Mouse (Mus musculus): ENCODE data around the gene Wipf3. TPM values are rescaled to one million over a fixed set of nuclear protein-coding genes. Genes with fewer than 3 reads are reported as not detected.

The Wipf3 gene
- polyA plus RNA-seq (2016; fragmentation: Nextera tagmentation; extraction: Ambion mirVana) = 1.4 and 2.1 TPM in 2 replicates

DNA sequence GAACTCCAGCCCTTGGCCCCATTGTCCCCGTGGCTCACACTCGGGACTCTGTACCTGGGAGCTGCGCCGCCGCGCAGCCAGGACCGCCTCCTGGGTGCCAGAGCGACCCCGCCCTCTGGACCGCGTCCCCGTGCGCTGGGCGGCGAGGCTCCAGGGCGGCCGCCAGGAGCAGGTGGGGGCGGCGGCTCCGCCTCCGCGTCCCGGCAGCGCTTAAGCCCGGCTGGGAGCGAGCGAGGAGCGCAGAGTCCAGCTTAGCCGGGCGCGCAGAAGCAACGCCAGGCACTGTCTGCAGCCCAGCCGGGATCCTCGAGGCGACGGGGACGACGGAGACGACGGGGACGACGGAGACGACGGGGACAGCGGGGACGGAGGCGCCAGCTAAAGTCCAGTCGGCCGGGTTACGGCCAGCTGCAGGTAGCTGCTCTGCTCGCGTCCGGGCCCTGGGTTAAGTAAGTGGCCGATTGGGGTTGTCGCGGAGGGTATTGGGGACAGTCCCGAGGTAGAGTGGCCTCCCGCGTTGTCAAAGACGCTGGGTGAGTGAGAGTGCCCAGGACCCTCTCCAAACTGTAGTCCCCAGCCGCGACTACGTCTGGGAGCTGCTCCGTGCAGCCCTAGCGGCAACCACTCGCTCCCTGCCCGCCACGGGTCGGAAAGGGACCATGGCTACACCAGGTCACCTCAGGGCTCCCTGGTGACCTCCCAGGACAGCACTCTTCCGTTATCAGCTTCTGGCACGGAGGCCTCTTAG is at the start of gene Wipf3:
Gene Wipf3 (plus strand): TSS at position 157 of the 748 bp plus-strand sequence.
- under 1% methylated on average over 70 of the region's 71 CpGs for WGBS
- peak within 1 kb of the TSS; percentile 63 for H3K9ac ChIP-seq
- H3K4me3 ChIP-seq = peak within 1 kb of the TSS; percentile 53
- H3K36me3 ChIP-seq = no peaks in the 10 kb centered on the region
- H3K27me3 ChIP-seq (replicated peaks) = peaks cover 26% of the 10 kb centered on the region
- peaks cover 8% of the 10 kb centered on the region; the same call in 1 of the 2 replicates for H3K4me1 ChIP-seq
- H3K27ac ChIP-seq = no peak within 1 kb of the TSS
- H3K4me2 ChIP-seq (replicated peaks) = peak within 1 kb of the TSS; percentile 96
- H3K9me3 ChIP-seq = no peaks in the 10 kb centered on the region
- ATAC-seq (ENCODE audit: low FRiP score, low read depth) = peak; percentile 77

DNA sequence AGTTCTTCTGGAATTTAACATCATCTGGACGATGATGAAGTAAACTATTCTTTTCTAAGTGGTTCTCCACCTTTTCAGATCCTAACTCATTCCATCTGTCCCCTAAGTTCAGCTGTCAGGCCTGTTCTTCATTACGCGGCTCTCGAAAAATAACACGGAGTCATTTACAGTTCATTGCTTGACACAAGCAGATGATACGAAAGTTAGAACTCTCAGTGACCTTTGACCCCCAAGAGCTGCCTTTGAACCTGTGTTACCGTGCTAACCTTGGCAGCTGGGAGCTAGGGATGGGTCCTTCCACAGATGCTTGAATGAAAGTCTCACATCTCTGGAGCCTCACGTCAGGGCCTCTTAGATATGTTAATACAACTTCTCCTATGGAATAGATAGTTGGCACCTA is 46.8 kb upstream of the Wipf3 start:
- no peak overlapping the region for H3K4me3 ChIP-seq
- no peak overlapping the region for H3K27ac ChIP-seq
- peaks cover 6% of the 10 kb centered on the region; the same call in 1 of the 2 replicates for H3K4me1 ChIP-seq
- ATAC-seq (ENCODE audit: low FRiP score, low read depth) = no peak
- no peak overlapping the region for H3K4me2 ChIP-seq (replicated peaks)
- no peaks in the 10 kb centered on the region for H3K27me3 ChIP-seq (replicated peaks)
- 61% methylated on average over 8 of the region's 8 CpGs for WGBS
- no peaks in the 10 kb centered on the region for H3K36me3 ChIP-seq
- no peaks in the 10 kb centered on the region for H3K9me3 ChIP-seq
- H3K9ac ChIP-seq = no peak overlapping the region

DNA sequence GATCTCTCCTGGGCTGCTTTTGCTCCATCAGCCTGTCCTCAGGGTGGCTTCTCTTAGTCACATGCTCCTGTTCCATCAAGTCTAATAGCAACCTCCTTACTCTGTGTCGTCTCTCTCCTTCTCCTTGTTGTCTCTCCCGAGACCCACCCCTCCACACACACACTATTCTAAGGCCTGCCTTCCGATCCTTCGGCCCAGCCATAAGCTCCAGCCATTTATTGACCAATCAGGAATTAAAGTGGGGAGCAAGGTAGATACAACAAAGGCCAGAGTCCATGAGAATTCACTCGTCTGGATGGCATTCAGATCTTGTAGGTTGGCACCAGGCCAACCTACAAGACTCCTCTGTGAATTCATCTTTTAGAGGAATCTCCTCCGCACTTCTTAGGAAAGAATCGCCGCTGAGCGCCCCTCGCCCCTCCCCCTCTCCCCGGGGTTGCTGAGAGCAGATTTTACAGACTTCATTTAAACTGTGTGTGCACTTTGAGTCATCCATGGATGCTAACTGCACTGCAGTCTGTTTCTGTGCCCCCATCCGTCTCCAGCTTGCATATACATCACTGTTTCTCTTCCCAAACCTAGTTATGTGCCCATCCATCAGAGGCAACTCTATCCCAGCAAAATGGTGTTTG is 45.4 kb upstream of the Wipf3 start:
- WGBS = 54% methylated on average over 12 of the region's 12 CpGs

DNA sequence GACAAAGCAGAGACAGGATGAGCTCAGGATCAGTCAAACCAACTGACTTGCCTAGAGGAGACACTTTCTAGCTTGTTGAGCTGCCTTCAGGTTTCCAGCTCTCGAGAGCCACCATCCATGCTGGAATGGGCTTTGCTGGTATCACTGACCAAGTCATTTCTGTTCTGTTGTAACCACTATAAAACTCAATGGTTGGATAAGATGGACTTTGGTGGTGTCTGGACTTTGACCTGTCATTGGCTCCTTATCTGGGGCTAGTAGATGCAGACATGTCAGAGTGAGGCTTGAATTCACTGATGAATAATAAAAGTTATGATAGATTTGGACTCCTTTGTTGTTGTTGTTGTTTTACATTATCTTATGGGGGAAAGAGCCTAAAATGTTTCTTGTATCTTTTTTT is 44.6 kb upstream of the Wipf3 start:
- Histone ChIP-seq H3K27me3 (replicated peaks) (no peaks in the 10 kb centered on the region), H3K36me3 (no peaks in the 10 kb centered on the region), H3K9ac (no peak overlapping the region), H3K4me2 (replicated peaks) (no peak overlapping the region), H3K9me3 (no peaks in the 10 kb centered on the region), H3K4me1 (peaks cover 6% of the 10 kb centered on the region; the same call in 1 of the 2 replicates), H3K27ac (no peak overlapping the region), H3K4me3 (no peak overlapping the region)
- no peak for ATAC-seq (ENCODE audit: low FRiP score, low read depth)
- 100% methylated on average over 1 of the region's 1 CpGs for WGBS

More for the DNA sequence above, 45.4 kb upstream of the Wipf3 start:
- Histone ChIP-seq H3K4me2 (replicated peaks) (no peak overlapping the region), H3K9me3 (no peaks in the 10 kb centered on the region), H3K9ac (no peak overlapping the region), H3K27me3 (replicated peaks) (no peaks in the 10 kb centered on the region), H3K4me3 (no peak overlapping the region), H3K27ac (no peak overlapping the region), H3K36me3 (no peaks in the 10 kb centered on the region), H3K4me1 (peaks cover 6% of the 10 kb centered on the region; the same call in 1 of the 2 replicates)
- ATAC-seq (ENCODE audit: low FRiP score, low read depth) = no peak

DNA sequence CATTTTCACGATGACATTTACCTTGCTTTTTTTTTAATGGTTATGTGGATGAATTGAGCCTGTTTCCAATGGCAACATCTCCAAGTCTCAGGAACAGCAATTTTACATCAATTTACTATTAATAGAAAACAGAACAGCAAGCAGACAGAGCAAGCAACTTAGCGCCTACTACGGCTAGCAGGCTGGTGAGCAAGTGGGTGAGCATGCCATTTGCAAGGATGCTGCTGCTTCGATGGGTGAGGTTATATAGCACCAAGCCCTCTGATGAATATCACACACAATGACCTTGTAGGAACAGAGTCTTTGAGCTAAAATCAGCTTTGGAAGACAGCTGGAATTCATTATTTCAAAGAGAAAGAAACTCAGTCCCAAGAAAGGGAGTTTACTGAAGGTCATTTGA is 43.0 kb upstream of the Wipf3 start:
- Histone ChIP-seq H3K27ac (no peak overlapping the region), H3K4me1 (peaks cover 6% of the 10 kb centered on the region; the same call in 1 of the 2 replicates), H3K4me2 (replicated peaks) (no peak overlapping the region), H3K27me3 (replicated peaks) (no peaks in the 10 kb centered on the region), H3K9ac (no peak overlapping the region), H3K36me3 (no peaks in the 10 kb centered on the region), H3K4me3 (no peak overlapping the region), H3K9me3 (no peaks in the 10 kb centered on the region)
- ATAC-seq (ENCODE audit: low FRiP score, low read depth) = no peak
- 88% methylated on average over 4 of the region's 4 CpGs for WGBS

DNA sequence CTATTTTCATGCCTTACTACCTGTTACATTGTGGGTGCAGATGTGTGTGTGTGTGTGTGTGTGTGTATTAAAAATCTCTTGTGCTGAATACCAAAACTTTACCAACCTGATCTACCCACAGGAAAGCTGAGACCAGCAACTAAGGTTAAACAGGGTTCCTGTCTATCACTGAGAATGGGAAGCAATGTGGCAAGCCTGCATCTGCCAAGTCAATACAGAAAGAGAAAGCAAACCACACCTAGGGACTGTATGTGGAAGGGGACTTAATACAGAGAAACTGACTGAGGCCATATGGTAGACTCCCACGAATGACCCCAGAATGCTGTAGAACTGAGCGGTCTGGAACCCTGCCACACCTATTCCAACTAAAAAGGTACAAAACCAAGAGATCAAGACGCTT is 42.4 kb upstream of the Wipf3 start:
- 91% methylated on average over 3 of the region's 3 CpGs for WGBS
- Histone ChIP-seq H3K9me3 (no peaks in the 10 kb centered on the region), H3K27ac (no peak overlapping the region), H3K9ac (no peak overlapping the region), H3K36me3 (no peaks in the 10 kb centered on the region), H3K4me1 (peaks cover 6% of the 10 kb centered on the region; the same call in 1 of the 2 replicates), H3K27me3 (replicated peaks) (no peaks in the 10 kb centered on the region), H3K4me2 (replicated peaks) (no peak overlapping the region), H3K4me3 (no peak overlapping the region)
- no peak for ATAC-seq (ENCODE audit: low FRiP score, low read depth)

DNA sequence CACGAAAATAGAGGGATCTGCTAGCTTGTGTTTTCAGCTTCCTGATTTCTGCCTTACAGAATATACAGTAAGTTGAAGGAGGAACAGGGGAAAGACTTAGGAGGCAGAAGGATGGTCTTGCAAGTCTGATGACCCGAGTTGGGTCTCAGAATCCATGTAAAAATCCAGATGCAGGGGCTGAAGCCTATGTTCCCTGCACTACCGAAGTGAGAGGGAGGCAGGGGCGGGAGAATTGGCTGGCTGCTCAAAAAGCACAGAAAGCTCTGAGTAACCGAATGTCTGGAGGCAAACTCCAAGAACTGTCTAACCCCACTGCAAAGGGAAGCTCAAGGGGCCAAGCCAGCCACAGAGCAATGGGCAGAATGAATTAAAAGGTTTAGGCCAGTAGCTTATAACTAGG is 41.7 kb upstream of the Wipf3 start:
- no peaks in the 10 kb centered on the region for H3K9me3 ChIP-seq
- H3K9ac ChIP-seq = no peak overlapping the region
- no peaks in the 10 kb centered on the region for H3K36me3 ChIP-seq
- 82% methylated on average over 5 of the region's 5 CpGs for WGBS
- H3K4me2 ChIP-seq (replicated peaks) = no peak overlapping the region
- H3K27me3 ChIP-seq (replicated peaks) = no peaks in the 10 kb centered on the region
- peaks cover 6% of the 10 kb centered on the region; the same call in 1 of the 2 replicates for H3K4me1 ChIP-seq
- no peak for ATAC-seq (ENCODE audit: low FRiP score, low read depth)
- no peak overlapping the region for H3K27ac ChIP-seq
- H3K4me3 ChIP-seq = no peak overlapping the region

DNA sequence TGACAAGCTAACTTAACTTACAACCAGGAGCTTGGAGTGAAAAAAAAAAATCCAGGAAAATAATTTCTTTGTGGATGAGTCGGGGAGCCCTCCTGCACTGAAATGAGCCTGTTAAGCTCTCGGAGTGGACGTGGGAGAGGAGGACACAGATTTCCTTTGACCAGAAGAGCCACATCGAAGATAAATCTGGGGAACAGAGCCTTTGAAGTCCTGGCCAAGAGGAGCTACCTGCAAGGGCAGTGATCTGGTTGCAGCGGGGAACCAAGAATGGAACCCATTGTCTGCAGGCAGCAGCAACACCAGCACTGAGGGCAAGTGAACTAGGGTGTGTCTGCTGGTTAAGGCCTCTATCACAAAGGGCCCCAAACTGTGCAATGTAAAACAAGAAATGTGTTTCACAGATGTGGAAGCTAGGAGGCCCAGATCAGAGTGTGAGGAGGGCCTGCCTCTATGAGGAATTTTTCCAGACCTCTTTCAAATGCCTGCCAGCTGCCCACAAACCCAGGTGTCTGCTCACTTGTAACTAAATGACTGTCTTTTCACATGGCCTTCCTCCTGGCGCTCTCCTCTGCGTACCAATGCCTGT is 40.6 kb upstream of the Wipf3 start:
- Histone ChIP-seq H3K4me3 (no peak overlapping the region), H3K27ac (no peak overlapping the region), H3K27me3 (replicated peaks) (no peaks in the 10 kb centered on the region), H3K36me3 (no peaks in the 10 kb centered on the region), H3K9ac (no peak overlapping the region), H3K4me2 (replicated peaks) (no peak overlapping the region), H3K9me3 (no peaks in the 10 kb centered on the region), H3K4me1 (peaks cover 5% of the 10 kb centered on the region; the same call in 1 of the 2 replicates)
- 66% methylated on average over 7 of the region's 7 CpGs for WGBS
- no peak for ATAC-seq (ENCODE audit: low FRiP score, low read depth)

DNA sequence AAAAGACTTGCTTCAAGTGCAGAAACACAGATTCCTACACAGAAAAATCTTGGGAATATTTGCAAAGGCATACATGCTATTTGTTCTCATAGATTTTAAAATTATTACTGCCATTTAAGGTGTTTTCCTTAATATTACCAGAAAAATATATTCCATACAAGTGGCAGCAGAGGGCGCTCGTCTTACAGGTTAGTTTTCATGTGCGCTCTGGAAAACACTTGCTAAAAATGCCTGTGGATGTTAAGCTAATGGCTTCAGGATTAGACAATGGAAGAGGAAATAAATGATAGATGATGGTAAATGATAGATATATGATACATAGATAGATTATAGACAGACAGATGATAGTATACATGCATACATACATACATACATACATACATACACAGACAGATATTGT is 37.6 kb upstream of the Wipf3 start:
- H3K4me3 ChIP-seq = no peak overlapping the region
- no peaks in the 10 kb centered on the region for H3K9me3 ChIP-seq
- no peaks in the 10 kb centered on the region for H3K4me1 ChIP-seq
- WGBS = 5% methylated on average over 3 of the region's 3 CpGs
- H3K27me3 ChIP-seq (replicated peaks) = no peaks in the 10 kb centered on the region
- no peak overlapping the region for H3K4me2 ChIP-seq (replicated peaks)
- no peak for ATAC-seq (ENCODE audit: low FRiP score, low read depth)
- H3K9ac ChIP-seq = no peak overlapping the region
- H3K36me3 ChIP-seq = no peaks in the 10 kb centered on the region
- no peak overlapping the region for H3K27ac ChIP-seq

DNA sequence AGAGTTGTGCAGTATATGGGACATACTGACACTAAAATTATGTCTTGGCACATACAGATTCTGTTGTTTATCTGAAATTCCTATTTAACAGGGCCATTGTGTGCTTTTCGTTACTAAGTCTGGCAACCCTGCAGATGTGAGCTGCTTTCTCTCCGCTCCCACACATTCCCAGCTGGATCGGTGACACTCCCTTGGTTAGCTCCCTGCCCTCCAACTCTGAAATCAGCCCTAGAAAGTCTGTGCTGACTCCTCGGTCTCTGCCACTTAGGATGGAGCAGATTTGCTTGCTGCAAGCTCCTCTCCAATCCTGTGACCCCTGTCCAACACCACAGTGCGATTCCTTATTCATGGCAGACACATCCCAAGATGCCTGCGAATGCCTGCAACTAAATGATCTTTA is 35.5 kb upstream of the Wipf3 start:
- Histone ChIP-seq H3K9me3 (no peaks in the 10 kb centered on the region), H3K9ac (no peak overlapping the region), H3K27me3 (replicated peaks) (no peaks in the 10 kb centered on the region), H3K4me2 (replicated peaks) (no peak overlapping the region), H3K4me1 (no peaks in the 10 kb centered on the region), H3K4me3 (no peak overlapping the region), H3K36me3 (no peaks in the 10 kb centered on the region), H3K27ac (no peak overlapping the region)
- WGBS = 79% methylated on average over 6 of the region's 6 CpGs
- ATAC-seq (ENCODE audit: low FRiP score, low read depth) = no peak

DNA sequence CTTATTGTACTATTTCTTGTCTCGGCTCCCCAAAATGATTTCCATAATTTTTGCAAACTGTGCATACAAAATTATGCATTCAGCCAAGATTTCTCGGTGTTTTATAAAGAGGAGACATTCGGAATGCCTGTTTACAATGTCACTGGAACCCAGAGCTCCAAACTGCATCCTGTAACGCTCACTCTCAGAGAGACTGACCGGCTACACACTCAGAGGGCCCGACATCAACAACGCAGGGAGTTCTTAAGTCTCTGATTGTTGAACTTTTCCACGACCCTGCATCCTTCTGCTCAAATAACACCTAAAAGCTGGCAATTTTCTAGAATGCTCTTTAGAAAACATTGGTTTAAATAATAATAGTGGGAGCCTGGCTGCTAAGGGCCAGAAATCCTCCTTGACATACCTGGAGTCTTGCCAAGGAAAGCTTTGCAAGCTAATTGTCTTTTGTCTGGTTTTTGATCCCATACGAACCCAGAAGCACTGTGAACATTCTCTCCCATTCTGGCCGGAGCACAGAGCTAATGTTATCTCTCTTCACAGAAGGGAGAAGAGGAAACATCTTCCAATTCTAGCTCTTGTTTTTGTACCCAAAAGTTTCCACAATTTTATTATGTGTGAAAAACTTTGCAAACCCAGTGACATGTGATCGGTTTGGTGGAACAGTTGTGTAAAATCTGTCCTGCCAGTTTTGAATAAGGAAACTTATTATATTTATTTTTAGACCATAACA is 30.0 kb upstream of the Wipf3 start:
- H3K36me3 ChIP-seq = no peaks in the 10 kb centered on the region
- no peak for ATAC-seq (ENCODE audit: low FRiP score, low read depth)
- no peak overlapping the region for H3K9ac ChIP-seq
- WGBS = 73% methylated on average over 11 of the region's 11 CpGs
- no peak overlapping the region for H3K4me3 ChIP-seq
- H3K27me3 ChIP-seq (replicated peaks) = no peaks in the 10 kb centered on the region
- no peaks in the 10 kb centered on the region for H3K4me1 ChIP-seq
- no peaks in the 10 kb centered on the region for H3K9me3 ChIP-seq
- no peak overlapping the region for H3K27ac ChIP-seq
- H3K4me2 ChIP-seq (replicated peaks) = no peak overlapping the region

DNA sequence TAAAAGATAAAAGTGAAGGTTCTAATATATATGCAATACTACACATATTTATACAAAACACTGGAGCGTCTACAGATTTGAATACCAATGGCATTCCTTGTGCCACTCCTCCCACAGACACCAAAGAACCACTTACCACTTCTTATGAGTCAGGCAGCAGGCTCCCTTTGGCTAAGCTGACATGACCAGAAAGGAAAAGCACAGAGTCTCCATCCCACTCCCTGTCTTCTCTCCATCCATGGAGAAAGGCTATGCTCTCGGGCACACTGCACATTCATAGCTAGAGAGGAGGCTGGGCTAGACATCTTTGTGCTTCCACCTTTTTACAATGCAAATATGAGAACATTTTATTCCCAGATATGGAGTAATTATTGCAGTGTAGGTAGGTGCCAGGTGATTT is 27.9 kb upstream of the Wipf3 start:
- Histone ChIP-seq H3K4me2 (replicated peaks) (no peak overlapping the region), H3K36me3 (no peaks in the 10 kb centered on the region), H3K9me3 (no peaks in the 10 kb centered on the region), H3K27me3 (replicated peaks) (no peaks in the 10 kb centered on the region), H3K4me1 (no peaks in the 10 kb centered on the region), H3K27ac (no peak overlapping the region), H3K4me3 (no peak overlapping the region), H3K9ac (no peak overlapping the region)
- ATAC-seq (ENCODE audit: low FRiP score, low read depth) = no peak
- WGBS = 83% methylated on average over 2 of the region's 2 CpGs

Measured in neural tube, embryonic 12.5 days (tissue).